ENCODE assay signal across 15 mouse cellular contexts in genomic region chr15:60649252-60649651, GRCm38 (mm10).
"Had no signal": no experiment of that assay in that cellular context is flagged by ENCODE, and none has a peak within 500 bp of the region (broad histone marks: within the 10 kb centered on the region; RNA-seq: fewer than 3 reads in every experiment).

No protein-coding gene starts in this region.

- H3K4me2 ChIP-seq: lung, embryonic 15.5 days; midbrain, embryonic 11.5 days; midbrain, embryonic 13.5 days; midbrain, embryonic 15.5 days; neural tube, embryonic 12.5 days had no signal

- H3K27me3 ChIP-seq: lung, embryonic 15.5 days; megakaryocyte, embryonic 14.5 days; midbrain, embryonic 13.5 days; midbrain, embryonic 15.5 days; neural tube, embryonic 12.5 days had no signal

- H3K36me3 ChIP-seq: lung, embryonic 15.5 days; midbrain, embryonic 13.5 days; midbrain, embryonic 15.5 days; neural tube, embryonic 12.5 days had no signal

- H3K27ac ChIP-seq: lung, embryonic 15.5 days; macrophage; midbrain, embryonic 13.5 days; midbrain, embryonic 15.5 days; neural tube, embryonic 12.5 days had no signal

- H3K4me3 ChIP-seq: lung, embryonic 15.5 days; megakaryocyte, embryonic 14.5 days; midbrain, embryonic 13.5 days; midbrain, embryonic 15.5 days; neural tube, embryonic 12.5 days had no signal

- H3K9me3 ChIP-seq: lung, embryonic 15.5 days; megakaryocyte, embryonic 14.5 days; midbrain, embryonic 13.5 days; midbrain, embryonic 15.5 days; neural tube, embryonic 12.5 days had no signal

- DNase-seq: lung, adult 2 months; lung, postnatal 14 days; lung, postnatal 36 days; right cerebral cortex, postnatal 14 days; thymus, adult 18-20 months; thymus, postnatal 14 days; thymus, postnatal 36 days had no signal

- H3K9ac ChIP-seq: lung, embryonic 15.5 days; midbrain, embryonic 13.5 days; midbrain, embryonic 15.5 days; neural tube, embryonic 12.5 days had no signal

- H3K4me1 ChIP-seq: lung, embryonic 15.5 days; megakaryocyte, embryonic 14.5 days; midbrain, embryonic 13.5 days; midbrain, embryonic 15.5 days had no signal

- ATAC-seq: lung, postnatal 0 days; midbrain, embryonic 13.5 days; midbrain, embryonic 15.5 days had no signal
